ENCODE assay signal across 26 mouse cellular contexts in the genomic region with DNA sequence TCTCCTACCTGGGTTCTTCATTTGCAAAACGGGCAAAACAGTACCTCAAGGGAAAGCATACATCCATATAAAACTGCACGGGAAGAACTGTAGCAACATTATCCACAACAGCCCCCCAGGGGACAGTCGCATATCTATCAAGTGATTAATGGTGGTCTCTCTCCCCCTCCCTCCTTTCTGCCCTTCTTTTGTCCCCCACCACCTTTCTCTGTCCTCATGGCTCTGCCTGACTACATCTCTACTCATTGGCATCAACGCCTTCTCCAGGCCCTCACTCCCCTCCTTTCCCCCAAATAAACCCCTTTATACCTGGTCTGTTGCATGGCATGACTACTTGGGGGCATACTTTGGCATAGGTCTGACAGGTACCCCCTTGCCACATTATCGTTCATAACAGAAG.
"Had no signal": no experiment of that assay in that cellular context is flagged by ENCODE, and none has a peak within 500 bp of the region (broad histone marks: within the 10 kb centered on the region; RNA-seq: fewer than 3 reads in every experiment).

No protein-coding gene starts in this region.

- H3K4me3 ChIP-seq: heart, embryonic 12.5 days; heart, embryonic 13.5 days; heart, embryonic 15.5 days; hindbrain, embryonic 10.5 days; hindbrain, embryonic 12.5 days; hindbrain, embryonic 13.5 days; hindbrain, embryonic 15.5 days; intestine, embryonic 15.5 days; kidney, embryonic 15.5 days; layer of hippocampus, adult 2 months; left cerebral cortex, adult 2 months had no signal

- H3K27ac ChIP-seq: heart, embryonic 13.5 days; heart, embryonic 15.5 days; hindbrain, embryonic 12.5 days; hindbrain, embryonic 13.5 days; hindbrain, embryonic 14.5 days; hindbrain, embryonic 15.5 days; hindbrain, postnatal 0 days; intestine, embryonic 15.5 days; kidney, embryonic 15.5 days; kidney, postnatal 0 days; layer of hippocampus, adult 2 months; left cerebral cortex, adult 2 months had no signal

- DNase-seq: heart, postnatal 36 days; heart, postnatal 4 days; kidney, adult 11 months; kidney, adult 18-20 months; kidney, adult 8-10 months; kidney, adult 9 months; kidney, postnatal 10 days; kidney, postnatal 14 days; kidney, postnatal 25 days; kidney, postnatal 4 days; layer of hippocampus, adult 9-11 months; layer of hippocampus, postnatal 36 days had no signal

- H3K9me3 ChIP-seq: heart, embryonic 15.5 days; hindbrain, embryonic 12.5 days; hindbrain, embryonic 13.5 days; hindbrain, embryonic 15.5 days; intestine, embryonic 15.5 days; kidney, embryonic 15.5 days had no signal

- H3K27me3 ChIP-seq: heart, embryonic 12.5 days; heart, embryonic 15.5 days; hindbrain, embryonic 12.5 days; hindbrain, embryonic 13.5 days; hindbrain, embryonic 15.5 days; intestine, embryonic 15.5 days; kidney, embryonic 15.5 days had no signal

- H3K36me3 ChIP-seq: heart, embryonic 12.5 days; heart, embryonic 13.5 days; heart, embryonic 15.5 days; hindbrain, embryonic 10.5 days; hindbrain, embryonic 12.5 days; hindbrain, embryonic 13.5 days; hindbrain, embryonic 15.5 days; intestine, embryonic 15.5 days; kidney, embryonic 15.5 days had no signal

- H3K4me1 ChIP-seq: heart, embryonic 12.5 days; hindbrain, embryonic 12.5 days; hindbrain, embryonic 13.5 days; hindbrain, embryonic 15.5 days; intestine, embryonic 15.5 days had no signal
